Comparison of ENCODE assay signal across 7 mouse cellular contexts in the genomic region with DNA sequence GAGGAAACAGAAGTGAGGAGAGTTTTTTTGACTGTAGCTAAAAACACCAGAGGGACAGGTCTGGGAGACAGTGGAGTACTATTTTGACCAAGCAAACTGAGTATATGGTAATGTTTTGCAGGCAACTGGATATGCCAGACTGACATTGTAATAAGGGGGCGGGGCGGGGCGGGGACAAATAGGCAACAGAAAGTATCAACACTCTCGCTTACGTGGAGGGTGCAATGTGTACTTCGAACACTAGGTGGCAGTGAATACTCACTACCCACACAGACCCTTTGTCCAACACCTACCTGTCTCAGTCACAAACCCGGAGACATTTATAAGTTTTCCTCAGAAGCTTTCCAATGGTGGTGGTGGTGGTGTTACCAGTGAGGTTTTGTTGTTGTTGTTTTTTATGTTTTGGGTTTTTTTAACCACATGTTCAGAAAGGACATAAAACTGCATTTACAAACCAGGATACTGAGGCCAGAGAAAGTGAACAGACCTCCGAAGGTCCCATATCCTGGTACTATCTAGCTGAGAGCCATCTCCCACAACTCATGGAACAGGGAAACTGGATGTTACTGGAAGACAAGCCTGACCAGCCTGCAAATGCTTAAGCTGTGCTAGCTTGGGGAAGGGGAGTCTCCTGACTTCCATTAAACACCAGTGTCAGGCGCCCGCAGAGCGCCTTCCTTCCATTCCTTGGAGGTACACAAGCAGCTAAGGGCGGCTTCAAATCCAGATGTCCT.
DNase-seq lines count a peak whose midpoint lies in the region; ATAC-seq and TF ChIP-seq lines count a peak whose summit lies in the region.

No protein-coding gene starts in this region.

- no peaks in the 10 kb centered on the region for H3K36me3 ChIP-seq in intestine, embryonic 16.5 days (ENCODE audit: control insufficient read depth, insufficient read depth, low read length)
- no peaks in the 10 kb centered on the region for H3K36me3 ChIP-seq in midbrain, embryonic 10.5 days
- H3K36me3 ChIP-seq in small intestine, adult 2 months (ENCODE audit: control insufficient read depth, insufficient read depth, low read length) = no peaks in the 10 kb centered on the region

- no peak overlapping the region for H3K27ac ChIP-seq in cortical plate, adult 2 months (ENCODE audit: insufficient read depth, low read length)
- peak overlapping the region; percentile 20; the same call in 1 of the 2 replicates for H3K27ac ChIP-seq in intestine, embryonic 16.5 days (ENCODE audit: low read length)
- no peak overlapping the region for H3K27ac ChIP-seq in midbrain, embryonic 10.5 days (replicated peaks)
- no peak overlapping the region for H3K27ac ChIP-seq in small intestine, adult 2 months (ENCODE audit: insufficient read depth, low read depth, low read length)

- DNase-seq in adrenal gland, adult (ENCODE audit: inconsistent age in 2 of 2, low spot score in 1 of 2) = peak; percentile 69 to 91
- peak; percentile 60 for DNase-seq in gastrocnemius, postnatal 10 days
- DNase-seq in left cerebral cortex, postnatal 14 days (ENCODE audit: low spot score in 2 of 2) = peak; percentile 79 to 81
- peak; percentile 71 for DNase-seq in midbrain, embryonic 10.5 days (ENCODE audit: low spot score)

- no peaks in the 10 kb centered on the region for H3K4me1 ChIP-seq in cortical plate, adult 2 months (ENCODE audit: control insufficient read depth, insufficient read depth, low read length)
- H3K4me1 ChIP-seq in intestine, embryonic 16.5 days (ENCODE audit: control insufficient read depth, insufficient read depth, low read length) = peaks cover 18% of the 10 kb centered on the region
- H3K4me1 ChIP-seq in midbrain, embryonic 10.5 days = peaks cover 41% of the 10 kb centered on the region
- H3K4me1 ChIP-seq in small intestine, adult 2 months (ENCODE audit: control insufficient read depth, insufficient read depth, insufficient read length, low read length) = peaks cover 20% of the 10 kb centered on the region

- no peaks in the 10 kb centered on the region for H3K9me3 ChIP-seq in intestine, embryonic 16.5 days (ENCODE audit: control insufficient read depth, low read length)
- no peaks in the 10 kb centered on the region for H3K9me3 ChIP-seq in midbrain, embryonic 10.5 days (replicated peaks)

- TF ChIP-seq CTCF in cortical plate, adult 2 months (IDR thresholded peaks at IDR 0.05; ENCODE audit: extremely low read depth, insufficient read depth, low read length) = peak; percentile 79
- peak; percentile 33; the same call in 1 of the 2 replicates for TF ChIP-seq CTCF in small intestine, adult 2 months (IDR thresholded peaks at IDR 0.05; ENCODE audit: extremely low read depth, insufficient read length, insufficient replicate concordance, low read depth, low read length)

- no peak for TF ChIP-seq POLR2A in cortical plate, adult 2 months (IDR thresholded peaks at IDR 0.05; ENCODE audit: extremely low read depth, insufficient read depth, low read length)
- TF ChIP-seq POLR2A in small intestine, adult 2 months (IDR thresholded peaks at IDR 0.05; ENCODE audit: low read depth, low read length) = no peak

- no peak overlapping the region for H3K4me3 ChIP-seq in cortical plate, adult 2 months (ENCODE audit: insufficient read depth, low read length)
- H3K4me3 ChIP-seq in intestine, embryonic 16.5 days (ENCODE audit: low read length) = peak overlapping the region; percentile 25; the same call in 1 of the 2 replicates
- H3K4me3 ChIP-seq in midbrain, embryonic 10.5 days = no peak overlapping the region
- H3K4me3 ChIP-seq in small intestine, adult 2 months (ENCODE audit: low read depth, low read length) = peak overlapping the region; percentile 37; the same call in 1 of the 2 replicates

- H3K27me3 ChIP-seq in intestine, embryonic 16.5 days (replicated peaks; ENCODE audit: control insufficient read depth, insufficient read depth, low read length) = no peaks in the 10 kb centered on the region
- H3K27me3 ChIP-seq in midbrain, embryonic 10.5 days (ENCODE audit: low read depth, poor library complexity, severe bottlenecking) = peaks cover 23% of the 10 kb centered on the region
- H3K27me3 ChIP-seq in small intestine, adult 2 months (ENCODE audit: control insufficient read depth, insufficient read depth, low read length) = no peaks in the 10 kb centered on the region

- intact Hi-C loops in left cerebral cortex, postnatal 14 days (cut with DNase I) = loop anchor here (5.0 kb wide), 2 partner anchors 108 to 488 kb away; a partner anchor contains a TSS

- ATAC-seq in intestine, embryonic 16.5 days = peak; percentile 49

- H3K4me2 ChIP-seq in intestine, embryonic 16.5 days (ENCODE audit: low read depth, low read length) = peak overlapping the region; percentile 53

- peak overlapping the region; percentile 50; the same call in 1 of the 2 replicates for H3K9ac ChIP-seq in intestine, embryonic 16.5 days (ENCODE audit: low read depth, low read length)

- 31% methylated on average over 12 of the region's 12 CpGs for WGBS in intestine, embryonic 16.5 days
- WGBS in midbrain, embryonic 10.5 days = 32% methylated on average over 12 of the region's 12 CpGs
- WGBS in small intestine, adult 2 months = 27% methylated on average over 12 of the region's 12 CpGs

Comparison
In these comparisons a context has a peak if more than half of its experiments do, and no peak if none do; other contexts are left out.
1. H3K4me3 ChIP-seq: peak in intestine, embryonic 16.5 days (single experiment) and small intestine, adult 2 months (single experiment); none in cortical plate, adult 2 months (single experiment) and midbrain, embryonic 10.5 days (single experiment).
2. Peak in every context shown above with its lines, with median percentiles within 50 percentile points of each other: DNase-seq.